Mouse (Mus musculus) lung, embryonic 16.5 days (tissue): ENCODE data around the gene Hcfc2. TPM values are rescaled to one million over a fixed set of nuclear protein-coding genes. Genes with fewer than 3 reads are reported as not detected.

Experiments used
- ATAC-seq: fragments of 200-750 bp; cut with Nextera tagmentation; 2 replicates; pipeline ENCODE4 v1.8.0; 2017; ENCODE audit warnings: low read depth, mild to moderate bottlenecking, moderate library complexity
- H3K27ac ChIP-seq: fragments of 300-500 bp; sonication (generic); 2 replicates; pipeline ENCODE4 v1.5.1; 2014; ENCODE audit warnings: mild to moderate bottlenecking, control low read depth, low read length
- H3K27me3 ChIP-seq: fragments of 300-500 bp; sonication (generic); 2 replicates; pipeline ENCODE4 v1.6.1; 2014; ENCODE audit warnings: low read depth, low read length, mixed read lengths; ENCODE audit not compliant: control insufficient read depth, insufficient read depth
- H3K36me3 ChIP-seq: fragments of 300-500 bp; sonication (generic); 2 replicates; pipeline ENCODE4 v1.6.1; 2014; ENCODE audit warnings: low read length; ENCODE audit not compliant: control insufficient read depth, insufficient read depth
- H3K4me1 ChIP-seq: fragments of 300-500 bp; sonication (generic); replicated peaks from 2 replicates; pipeline ENCODE4 v1.6.1; 2014; ENCODE audit warnings: low read length, mixed read lengths; ENCODE audit not compliant: control insufficient read depth, insufficient read depth
- H3K4me2 ChIP-seq: fragments of 300-500 bp; sonication (generic); 2 replicates; pipeline ENCODE4 v1.6.1; 2014; ENCODE audit warnings: low read depth, low read length, control low read depth
- H3K4me3 ChIP-seq: fragments of 300-500 bp; sonication (generic); 2 replicates; pipeline ENCODE4 v1.5.1; 2014; ENCODE audit warnings: mild to moderate bottlenecking, low read length, control low read depth
- H3K9ac ChIP-seq: fragments of 300-500 bp; sonication (generic); 2 replicates; pipeline ENCODE4 v1.6.1; 2014; ENCODE audit warnings: low read length, control low read depth
- H3K9me3 ChIP-seq: fragments of 300-500 bp; sonication (generic); 2 replicates; pipeline ENCODE4 v1.6.1; 2016; ENCODE audit warnings: low read length; ENCODE audit not compliant: control insufficient read depth
- WGBS: fragments of 180-500 bp; shearing (Covaris S2); extraction: QIAGEN DNeasy Blood & Tissue Kit; methylation state at CpG from one replicate; pipeline ENCODE4 v1.1.7; 2014; 5-methylcytosine and 5-hydroxymethylcytosine counted together
- polyA plus RNA-seq: library from polyadenylated mRNA; unstranded; fragments of >200 nt; fragmentation: Nextera tagmentation; extraction: Ambion mirVana; gene quantifications from 2 replicates; pipeline ENCODE4 v1.2.1, GENCODE M21; 2015

Hcfc2 gene
- 30.9 and 42.0 TPM in 2 replicates for polyA plus RNA-seq

- Histone ChIP-seq H3K9ac (no peak within 1 kb of the TSS), H3K4me2 (no peak within 1 kb of the TSS), H3K36me3 (no peaks in the 10 kb centered on the region), H3K4me3 (no peak within 1 kb of the TSS), H3K27ac (peak within 1 kb of the TSS; percentile 18), H3K27me3 (0 out of 2 replicates have a peak, but pooled peaks cover 2% of the 10 kb centered on the region), H3K9me3 (no peaks in the 10 kb centered on the region), H3K4me1 (peaks cover 10% of the 10 kb centered on the region)
- no peak for ATAC-seq
- 55% methylated on average over 5 of the region's 5 CpGs for WGBS
Observed at GRCm38 (mm10) chr10:82695956-82696355, at the start of gene Hcfc2. Gene Hcfc2 (plus strand): TSS chr10:82696160.

GRCm38 (mm10) chr10:82647205-82647811 is 48.7 kb upstream of the Hcfc2 start:
- 79% methylated on average over 17 of the region's 17 CpGs for WGBS
- Histone ChIP-seq H3K27ac (no peak overlapping the region), H3K9ac (no peak overlapping the region), H3K27me3 (no peaks in the 10 kb centered on the region), H3K9me3 (no peaks in the 10 kb centered on the region), H3K4me3 (no peak overlapping the region), H3K36me3 (peaks cover 36% of the 10 kb centered on the region), H3K4me1 (no peaks in the 10 kb centered on the region), H3K4me2 (no peak overlapping the region)
- ATAC-seq, result no peak

GRCm38 (mm10) chr10:82651221-82651620 is 44.7 kb upstream of the Hcfc2 start:
- H3K9me3 ChIP-seq, result no peaks in the 10 kb centered on the region
- 76% methylated on average over 5 of the region's 5 CpGs for WGBS

GRCm38 (mm10) chr10:82652625-82653024 is 43.3 kb upstream of the Hcfc2 start:
- ATAC-seq, result no peak
- peaks cover 10% of the 10 kb centered on the region for H3K36me3 ChIP-seq
- 73% methylated on average over 5 of the region's 5 CpGs for WGBS
- no peaks in the 10 kb centered on the region for H3K27me3 ChIP-seq
- no peak overlapping the region for H3K4me2 ChIP-seq
- no peak overlapping the region for H3K9ac ChIP-seq
- no peak overlapping the region for H3K4me3 ChIP-seq
- H3K4me1 ChIP-seq, result no peaks in the 10 kb centered on the region
- H3K9me3 ChIP-seq, result no peaks in the 10 kb centered on the region
- no peak overlapping the region for H3K27ac ChIP-seq

More at GRCm38 (mm10) chr10:82651221-82651620, 44.7 kb upstream of the Hcfc2 start:
- H3K36me3 ChIP-seq, result peaks cover 19% of the 10 kb centered on the region
- H3K27me3 ChIP-seq, result no peaks in the 10 kb centered on the region
- H3K4me1 ChIP-seq, result no peaks in the 10 kb centered on the region
- no peak overlapping the region for H3K27ac ChIP-seq
- no peak overlapping the region for H3K9ac ChIP-seq
- H3K4me3 ChIP-seq, result no peak overlapping the region
- no peak overlapping the region for H3K4me2 ChIP-seq
- no peak for ATAC-seq

- no peak overlapping the region for H3K9ac ChIP-seq
- peaks cover 7% of the 10 kb centered on the region for H3K36me3 ChIP-seq
- H3K27ac ChIP-seq, result no peak overlapping the region
- H3K4me2 ChIP-seq, result no peak overlapping the region
- no peak overlapping the region for H3K4me3 ChIP-seq
- ATAC-seq, result no peak
- H3K9me3 ChIP-seq, result no peaks in the 10 kb centered on the region
- no peaks in the 10 kb centered on the region for H3K4me1 ChIP-seq
- 77% methylated on average over 3 of the region's 3 CpGs for WGBS
- H3K27me3 ChIP-seq, result no peaks in the 10 kb centered on the region
Observed at GRCm38 (mm10) chr10:82654581-82654980, 41.4 kb upstream of the Hcfc2 start.

GRCm38 (mm10) chr10:82661820-82662219 is 34.1 kb upstream of the Hcfc2 start:
- H3K9ac ChIP-seq, result no peak overlapping the region
- peaks cover 3% of the 10 kb centered on the region for H3K4me1 ChIP-seq
- no peaks in the 10 kb centered on the region for H3K36me3 ChIP-seq
- WGBS, result 80% methylated on average over 8 of the region's 8 CpGs
- H3K4me2 ChIP-seq, result no peak overlapping the region
- H3K4me3 ChIP-seq, result no peak overlapping the region
- ATAC-seq, result no peak
- no peaks in the 10 kb centered on the region for H3K9me3 ChIP-seq
- H3K27me3 ChIP-seq, result no peaks in the 10 kb centered on the region
- H3K27ac ChIP-seq, result no peak overlapping the region

GRCm38 (mm10) chr10:82662267-82662990 is 33.5 kb upstream of the Hcfc2 start:
- WGBS, result 69% methylated on average over 14 of the region's 14 CpGs
- peaks cover 4% of the 10 kb centered on the region for H3K4me1 ChIP-seq
- no peak for ATAC-seq

GRCm38 (mm10) chr10:82663289-82663688 is 32.7 kb upstream of the Hcfc2 start:
- Histone ChIP-seq H3K4me2 (no peak overlapping the region), H3K36me3 (no peaks in the 10 kb centered on the region), H3K27ac (no peak overlapping the region), H3K9me3 (no peaks in the 10 kb centered on the region), H3K4me1 (peaks cover 4% of the 10 kb centered on the region), H3K4me3 (no peak overlapping the region), H3K9ac (no peak overlapping the region), H3K27me3 (no peaks in the 10 kb centered on the region)
- ATAC-seq, result no peak
- 75% methylated on average over 2 of the region's 2 CpGs for WGBS

More at GRCm38 (mm10) chr10:82662267-82662990, 33.5 kb upstream of the Hcfc2 start:
- H3K27me3 ChIP-seq, result no peaks in the 10 kb centered on the region
- H3K27ac ChIP-seq, result no peak overlapping the region
- H3K9ac ChIP-seq, result no peak overlapping the region
- H3K4me2 ChIP-seq, result no peak overlapping the region
- no peak overlapping the region for H3K4me3 ChIP-seq
- H3K9me3 ChIP-seq, result no peaks in the 10 kb centered on the region
- no peaks in the 10 kb centered on the region for H3K36me3 ChIP-seq

- no peak overlapping the region for H3K9ac ChIP-seq
- no peaks in the 10 kb centered on the region for H3K27me3 ChIP-seq
- H3K9me3 ChIP-seq, result no peaks in the 10 kb centered on the region
- ATAC-seq, result no peak
- WGBS, result 58% methylated on average over 3 of the region's 3 CpGs
- no peak overlapping the region for H3K4me3 ChIP-seq
- no peaks in the 10 kb centered on the region for H3K36me3 ChIP-seq
- peaks cover 4% of the 10 kb centered on the region for H3K4me1 ChIP-seq
- H3K4me2 ChIP-seq, result no peak overlapping the region
- no peak overlapping the region for H3K27ac ChIP-seq
Observed at GRCm38 (mm10) chr10:82665951-82666350, 30.0 kb upstream of the Hcfc2 start.
